9 mouse cellular contexts compared by ENCODE assay signal in the genomic region with DNA sequence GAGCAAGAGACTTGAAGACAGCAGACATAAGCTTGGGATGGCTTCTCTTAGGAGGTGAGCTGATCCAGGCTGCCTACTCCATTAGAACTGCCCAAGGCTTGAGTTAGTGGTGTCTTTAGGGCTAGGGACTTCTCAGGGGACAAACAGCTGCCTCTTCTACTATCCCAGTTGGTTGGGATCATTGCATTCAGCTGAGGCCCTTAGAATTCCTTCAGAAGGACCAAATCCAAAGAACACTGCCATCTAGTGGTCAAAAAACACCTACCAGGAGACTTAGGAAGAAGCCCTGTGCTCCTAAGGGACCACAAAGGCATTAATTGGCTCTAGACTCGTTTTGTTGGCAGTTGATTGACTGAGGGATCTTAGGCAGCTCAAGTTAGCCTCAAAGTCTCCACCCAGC. TPM values are rescaled to one million over a fixed set of nuclear protein-coding genes. Genes with fewer than 3 reads are reported as not detected.
A peak's percentile ranks its signal among the peaks of the same experiment; 100 is the strongest.
DNase-seq lines count a peak whose midpoint lies in the region; ATAC-seq and TF ChIP-seq lines count a peak whose summit lies in the region.
"Had no signal": no experiment of that assay in that cellular context is flagged by ENCODE, and none has a peak within 500 bp of the region (broad histone marks: within the 10 kb centered on the region; RNA-seq: fewer than 3 reads in every experiment).

No protein-coding gene starts in this region.

- no peaks in the 10 kb centered on the region for H3K9me3 ChIP-seq in MEL (replicated peaks; ENCODE audit: insufficient read depth, low read length)
- H3K9me3 ChIP-seq in hindbrain, embryonic 11.5 days (ENCODE audit: control insufficient read depth, low read length) = no peaks in the 10 kb centered on the region
- no peaks in the 10 kb centered on the region for H3K9me3 ChIP-seq in limb, embryonic 14.5 days (ENCODE audit: control insufficient read depth, low read length)

- peak; percentile 40 for TF ChIP-seq RAD21 in MEL (IDR thresholded peaks at IDR 0.05; ENCODE audit: low read depth, low read length)

- 0 out of 4 replicates have a peak, but pooled peaks of 1 of the 2 experiments have one; percentile 24 for TF ChIP-seq POLR2A in MEL (IDR thresholded peaks at IDR 0.05; ENCODE audit: control insufficient read depth in 1 of 2, insufficient read depth in 1 of 2, low read depth in 1 of 2, low read length in 2 of 2, poor library complexity in 1 of 2)
- no peak for TF ChIP-seq POLR2A in limb, embryonic 14.5 days (IDR thresholded peaks at IDR 0.05; ENCODE audit: borderline replicate concordance, extremely low read depth, insufficient read depth, insufficient read length)

- no peak overlapping the region for H3K27ac ChIP-seq in MEL (ENCODE audit: control insufficient read depth, low read depth, low read length)
- no peak overlapping the region for H3K27ac ChIP-seq in hindbrain, embryonic 11.5 days (ENCODE audit: low read depth, low read length)
- H3K27ac ChIP-seq in limb, embryonic 14.5 days (replicated peaks; ENCODE audit: low read depth, low read length) = no peak overlapping the region

- intact Hi-C loops in gastrocnemius, postnatal 14 days (cut with DNase I; ENCODE audit: low total_unique reads) = loop anchor here (5.0 kb wide), 1 partner anchor 232 kb away; no protein-coding TSS in a partner anchor

- ATAC-seq in hindbrain, embryonic 11.5 days (ENCODE audit: low FRiP score) = 0 out of 2 replicates have a peak, but pooled peaks have one; percentile 35
- ATAC-seq in limb, embryonic 14.5 days (ENCODE audit: low FRiP score, low read depth) = peak; percentile 23; the same call in 1 of the 2 replicates

- peaks cover 0 to 1% of the 10 kb centered on the region in 2 experiments; a peak in 1 of 4 replicates for H3K36me3 ChIP-seq in MEL (ENCODE audit: control insufficient read depth in 1 of 2, insufficient read depth in 2 of 2, low read length in 2 of 2)
- H3K36me3 ChIP-seq in hindbrain, embryonic 11.5 days (ENCODE audit: control insufficient read depth, insufficient read depth, low read length) = no peaks in the 10 kb centered on the region
- peaks cover 25% of the 10 kb centered on the region for H3K36me3 ChIP-seq in limb, embryonic 14.5 days (ENCODE audit: control insufficient read depth, insufficient read depth, low read length)

- no peaks in the 10 kb centered on the region for H3K4me1 ChIP-seq in MEL (ENCODE audit: control insufficient read depth in 1 of 2, insufficient read depth in 2 of 2, low read length in 2 of 2)
- no peaks in the 10 kb centered on the region for H3K4me1 ChIP-seq in hindbrain, embryonic 11.5 days (replicated peaks; ENCODE audit: control insufficient read depth, insufficient read depth, low read length)
- no peaks in the 10 kb centered on the region for H3K4me1 ChIP-seq in limb, embryonic 14.5 days (ENCODE audit: control insufficient read depth, insufficient read depth, low read length)

- no peak for TF ChIP-seq EP300 in MEL (IDR thresholded peaks at IDR 0.05; ENCODE audit: low read depth in 1 of 2, low read length in 2 of 2)

- H3K79me2 ChIP-seq in MEL (ENCODE audit: control insufficient read depth, insufficient read depth, low read length, poor library complexity) = no peaks in the 10 kb centered on the region

- H3K4me2 ChIP-seq in hindbrain, embryonic 11.5 days (replicated peaks; ENCODE audit: low read depth, low read length) = no peak overlapping the region
- no peak overlapping the region for H3K4me2 ChIP-seq in limb, embryonic 14.5 days (replicated peaks; ENCODE audit: low read depth, low read length, severe bottlenecking)

- peak; percentile 43 to 88 (median 86) for TF ChIP-seq CTCF in MEL (IDR thresholded peaks at IDR 0.05 in 2 of 3, conservative IDR thresholded peaks at IDR 0.05 in 1 of 3; ENCODE audit: control insufficient read depth in 1 of 3, insufficient read depth in 1 of 3, low read depth in 2 of 3, low read length in 3 of 3, poor library complexity in 1 of 3, severe bottlenecking in 1 of 3)

- H3K4me3 ChIP-seq in MEL (ENCODE audit: control insufficient read depth in 1 of 2, insufficient read depth in 1 of 2, low read depth in 2 of 2, low read length in 2 of 2) = no peak overlapping the region
- no peak overlapping the region for H3K4me3 ChIP-seq in hindbrain, embryonic 11.5 days (ENCODE audit: low read depth, low read length)
- no peak overlapping the region for H3K4me3 ChIP-seq in limb, embryonic 14.5 days (replicated peaks; ENCODE audit: low read length)
- H3K4me3 ChIP-seq: erythroblast, embryonic 14.5 days had no signal

- 0% methylated on average over 1 of the region's 1 CpGs for WGBS in hindbrain, embryonic 11.5 days
- 4% methylated on average over 1 of the region's 1 CpGs for WGBS in limb, embryonic 14.5 days

- H3K27me3 ChIP-seq in MEL (ENCODE audit: control insufficient read depth in 1 of 2, insufficient read depth in 2 of 2, low read length in 2 of 2) = no peaks in the 10 kb centered on the region
- no peaks in the 10 kb centered on the region for H3K27me3 ChIP-seq in hindbrain, embryonic 11.5 days (ENCODE audit: control insufficient read depth, insufficient read depth, low read length)
- no peaks in the 10 kb centered on the region for H3K27me3 ChIP-seq in limb, embryonic 14.5 days (ENCODE audit: control insufficient read depth, insufficient read depth, low read length)

- H3K9ac ChIP-seq in MEL (ENCODE audit: control insufficient read depth, low read depth, low read length, poor library complexity, severe bottlenecking) = no peak overlapping the region
- H3K9ac ChIP-seq in hindbrain, embryonic 11.5 days (ENCODE audit: low read depth, low read length) = no peak overlapping the region
- no peak overlapping the region for H3K9ac ChIP-seq in limb, embryonic 14.5 days (ENCODE audit: low read depth, low read length, severe bottlenecking)

- peak; percentile 28 to 50 for DNase-seq in left cerebral cortex, adult 18-20 months (ENCODE audit: low spot score in 2 of 2)
- no peak for DNase-seq in left cerebral cortex, adult 8-10 months (ENCODE audit: low spot score in 2 of 2)
- DNase-seq in MEL (ENCODE audit: low read depth, low spot score) = peak; percentile 83
- DNase-seq in cerebellum, postnatal 25 days = peak; percentile 46 to 59
- DNase-seq in hindbrain, embryonic 11.5 days (ENCODE audit: low spot score) = peak; percentile 87
- DNase-seq in limb, embryonic 14.5 days (ENCODE audit: low spot score) = peak; percentile 97
- DNase-seq in retina, postnatal 1 day = peak; percentile 89
- no peak for DNase-seq in gastrocnemius, postnatal 14 days

TF ChIP-seq in MEL, 35 proteins besides CTCF, POLR2A, EP300 and RAD21:
- no peak for TF ChIP-seq NELFE (IDR thresholded peaks at IDR 0.05; ENCODE audit: low read depth, low read length)
- TF ChIP-seq JUND (IDR thresholded peaks at IDR 0.05; ENCODE audit: low read depth, low read length) = no peak
- TF ChIP-seq SMC3 (IDR thresholded peaks at IDR 0.05; ENCODE audit: low read depth, low read length) = peak; percentile 47; the same call in 1 of the 2 replicates
TF ChIP-seq in MEL: peak in this region for 1.

RNA-seq across cellular contexts. Expression of gene Atox1, which starts 16.3 kb away (rescaled TPM):
- 100 to 1,000 TPM in 1 of 2 experiments, 10 to 100 TPM in 1; 84.3 to 103 TPM for total RNA-seq in left cerebral cortex, adult 18-20 months (2021)
- 100 to 1,000 TPM in 3 of 4 experiments, 10 to 100 TPM in 1; 98.2 to 107 (median 104) TPM for total RNA-seq in left cerebral cortex, adult 8-10 months (2022)
- total RNA-seq in MEL (2012; rRNA removed) = 340 and 365 TPM in 2 replicates
- polyA plus RNA-seq in MEL (2012; ENCODE audit: insufficient read depth in 1 of 2, insufficient read length in 2 of 2, low read depth in 1 of 2, low replicate concordance in 2 of 2, missing spikeins in 1 of 2) = 100 to 1,000 TPM in 1 of 2 experiments, not detected in 1; 258 TPM
- 248 and 262 TPM in 2 replicates for polyA plus RNA-seq in hindbrain, embryonic 11.5 days (2014; fragmentation: Nextera tagmentation; extraction: Ambion mirVana)
- 236 and 256 TPM in 2 replicates for polyA plus RNA-seq in limb, embryonic 14.5 days (2012; rRNA removed)
- polyA plus RNA-seq in limb, embryonic 14.5 days (2014; fragmentation: Nextera tagmentation; extraction: Ambion mirVana) = 428 and 474 TPM in 2 replicates
- 10 to 100 TPM; 58.7 to 65.7 TPM for total RNA-seq in gastrocnemius, postnatal 14 days (2021)

RNA-seq across cellular contexts. Expression of gene Sparc, which starts 21.8 kb away (rescaled TPM):
- 100 to 1,000 TPM; 174 to 202 TPM for total RNA-seq in left cerebral cortex, adult 18-20 months (2021)
- 100 to 1,000 TPM; 217 to 328 (median 260) TPM for total RNA-seq in left cerebral cortex, adult 8-10 months (2022)
- not detected in 2 replicates for total RNA-seq in MEL (2012; rRNA removed)
- polyA plus RNA-seq in MEL (2012; ENCODE audit: insufficient read depth in 1 of 2, insufficient read length in 2 of 2, low read depth in 1 of 2, low replicate concordance in 2 of 2, missing spikeins in 1 of 2) = not detected
- polyA plus RNA-seq in hindbrain, embryonic 11.5 days (2014; fragmentation: Nextera tagmentation; extraction: Ambion mirVana) = 528 and 573 TPM in 2 replicates
- polyA plus RNA-seq in limb, embryonic 14.5 days (2012; rRNA removed) = 1,741 and 2,064 TPM in 2 replicates
- 2,065 and 2,257 TPM in 2 replicates for polyA plus RNA-seq in limb, embryonic 14.5 days (2014; fragmentation: Nextera tagmentation; extraction: Ambion mirVana)
- total RNA-seq in gastrocnemius, postnatal 14 days (2021) = 1,000 to 10,000 TPM; 1,630 to 1,800 TPM

RNA-seq across cellular contexts. Expression of gene G3bp1, which starts 24.7 kb away (rescaled TPM):
- total RNA-seq in left cerebral cortex, adult 18-20 months (2021) = 10 to 100 TPM; 34.4 to 35.7 TPM
- 10 to 100 TPM; 31.9 to 33.7 (median 32.1) TPM for total RNA-seq in left cerebral cortex, adult 8-10 months (2022)
- 314 TPM in 2 replicates for total RNA-seq in MEL (2012; rRNA removed)
- polyA plus RNA-seq in MEL (2012; ENCODE audit: insufficient read depth in 1 of 2, insufficient read length in 2 of 2, low read depth in 1 of 2, low replicate concordance in 2 of 2, missing spikeins in 1 of 2) = 100 to 1,000 TPM; 129 to 246 TPM
- 199 and 220 TPM in 2 replicates for polyA plus RNA-seq in hindbrain, embryonic 11.5 days (2014; fragmentation: Nextera tagmentation; extraction: Ambion mirVana)
- polyA plus RNA-seq in limb, embryonic 14.5 days (2012; rRNA removed) = 77.7 and 79.0 TPM in 2 replicates
- 170 and 171 TPM in 2 replicates for polyA plus RNA-seq in limb, embryonic 14.5 days (2014; fragmentation: Nextera tagmentation; extraction: Ambion mirVana)
- 10 to 100 TPM; 54.8 to 64.9 TPM for total RNA-seq in gastrocnemius, postnatal 14 days (2021)

Comparison
In these comparisons a context has a peak if more than half of its experiments do, and no peak if none do; other contexts are left out.
1. DNase-seq: peak in left cerebral cortex, adult 18-20 months (2 of 2), MEL (single experiment), cerebellum, postnatal 25 days (2 of 2), hindbrain, embryonic 11.5 days (single experiment), limb, embryonic 14.5 days (single experiment) and retina, postnatal 1 day (single experiment); none in left cerebral cortex, adult 8-10 months (0 of 2) and gastrocnemius, postnatal 14 days (single experiment).
2. RNA of gene Sparc, which starts 21.8 kb away (total RNA-seq): 1,630 to 1,800 TPM in gastrocnemius, postnatal 14 days, 217 to 328 TPM in left cerebral cortex, adult 8-10 months and 174 to 202 TPM in left cerebral cortex, adult 18-20 months; not detected in MEL; every median in the first group is over 100 times any median in the second.